Mouse (Mus musculus) layer of hippocampus, adult 9-11 months (tissue): ENCODE results near the gene Foxc1.

Experiments used
- DNase-seq: peaks from one replicate; pipeline ENCODE4 v3.0.0; 2022

Foxc1 gene

GRCm38 (mm10) chr13:31849258-31849971, 43.0 kb downstream of the Foxc1 start:
- no peak for DNase-seq

DNA sequence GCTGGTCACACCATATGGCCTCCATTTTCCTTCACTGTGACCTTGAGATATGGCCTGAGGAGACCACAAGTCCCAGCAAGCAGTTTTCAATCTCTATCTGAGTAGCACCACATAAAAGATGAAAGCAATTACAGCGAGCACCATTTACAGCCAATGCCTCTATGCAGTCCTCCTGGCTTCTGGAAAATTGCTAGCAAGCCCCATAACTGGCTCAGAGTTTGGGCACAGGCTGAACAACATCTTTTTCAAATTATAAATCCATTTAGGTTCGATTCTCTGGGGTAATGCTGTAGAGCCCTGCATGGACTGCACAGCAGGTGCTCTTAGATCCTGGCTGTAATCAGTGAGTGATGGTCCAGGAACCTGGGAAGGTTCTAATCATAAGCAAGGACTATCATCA, 47.1 kb downstream of the Foxc1 start:
- DNase-seq: no peak

GRCm38 (mm10) chr13:31854000-31854399, 47.6 kb downstream of the Foxc1 start:
- DNase-seq: no peak

GRCm38 (mm10) chr13:31860200-31860599, 53.8 kb downstream of the Foxc1 start:
- DNase-seq: no peak
